Mouse (Mus musculus): Measurements from ENCODE around the gene Nps. TPM values are rescaled to one million over a fixed set of nuclear protein-coding genes. Genes with fewer than 3 reads are reported as not detected.

Gene Nps
- polyA plus RNA-seq, 1 experiment from 2014 or later, result not detected

Other genes starting within 250 kb of the Nps start
- gene Foxi2, start 151.6 kb downstream of the Nps start, polyA plus RNA-seq (2015; fragmentation: Nextera tagmentation; extraction: Ambion mirVana), result not detected in 2 replicates